Mouse (Mus musculus): Measurements from ENCODE around the gene Pvalb.

The Pvalb gene

DNA sequence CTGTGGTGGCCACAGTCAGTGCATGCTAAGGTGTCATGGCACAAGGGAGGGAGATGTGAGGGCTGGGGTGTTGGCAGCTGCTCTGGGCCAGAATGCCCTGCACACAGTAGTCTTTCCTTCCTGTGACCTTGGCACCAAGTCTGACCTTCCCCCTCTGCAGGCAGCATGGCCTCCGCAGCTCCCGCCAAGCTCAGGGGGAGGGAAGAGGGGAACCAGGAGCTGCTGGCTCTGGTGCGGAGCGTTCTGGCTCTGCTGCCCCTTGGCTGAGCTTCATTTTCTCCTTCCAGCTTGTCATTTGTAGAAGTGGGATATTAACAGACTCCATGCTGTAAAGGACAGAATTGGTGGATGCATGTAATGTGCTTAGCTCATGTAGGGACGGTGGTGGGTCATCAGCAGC, 47.9 kb downstream of the Pvalb start:
- DNase-seq (ENCODE audit: low spot score in 2 of 2): no peak

DNA sequence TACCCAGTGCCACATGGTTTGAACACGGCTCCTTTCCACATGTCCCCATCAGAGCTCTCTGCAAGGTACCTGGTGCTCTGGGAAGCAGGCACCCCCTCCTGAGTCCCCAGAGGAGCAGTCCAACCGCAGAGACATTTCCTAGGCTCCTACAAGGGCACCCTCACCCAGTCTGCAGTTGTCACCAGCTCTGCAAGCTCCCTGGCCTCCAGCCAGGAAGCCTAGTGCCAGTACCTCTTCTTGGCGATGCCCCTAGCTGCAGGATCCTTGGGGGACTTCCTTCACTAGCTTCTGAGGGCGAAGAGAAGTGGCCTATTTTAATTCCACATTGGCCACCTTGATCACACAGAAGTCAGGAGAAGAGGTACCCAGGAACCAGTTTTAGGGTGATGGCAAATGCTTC, 48.4 kb downstream of the Pvalb start:
- DNase-seq (ENCODE audit: low spot score in 2 of 2): no peak

DNA sequence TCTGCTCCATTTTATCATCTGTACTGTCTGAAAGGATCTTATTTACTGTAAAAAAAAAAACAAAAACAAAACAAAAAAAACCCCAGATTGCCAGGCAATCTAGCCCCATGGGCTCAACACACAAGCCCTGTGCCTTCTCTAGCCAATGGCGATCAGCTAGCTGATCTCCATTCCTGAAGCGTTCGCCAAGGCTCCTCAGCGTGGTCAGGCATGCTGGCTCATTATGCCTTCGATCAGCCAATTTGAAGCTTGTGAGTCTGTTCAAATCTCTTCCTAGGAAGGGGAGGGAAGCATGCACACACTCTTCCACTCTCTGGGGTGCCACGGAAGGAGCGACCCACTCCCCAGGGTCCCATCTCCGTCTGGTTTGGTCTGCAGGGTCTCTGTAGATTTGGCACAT, 48.9 kb downstream of the Pvalb start:
- DNase-seq (ENCODE audit: low spot score in 2 of 2): no peak

DNA sequence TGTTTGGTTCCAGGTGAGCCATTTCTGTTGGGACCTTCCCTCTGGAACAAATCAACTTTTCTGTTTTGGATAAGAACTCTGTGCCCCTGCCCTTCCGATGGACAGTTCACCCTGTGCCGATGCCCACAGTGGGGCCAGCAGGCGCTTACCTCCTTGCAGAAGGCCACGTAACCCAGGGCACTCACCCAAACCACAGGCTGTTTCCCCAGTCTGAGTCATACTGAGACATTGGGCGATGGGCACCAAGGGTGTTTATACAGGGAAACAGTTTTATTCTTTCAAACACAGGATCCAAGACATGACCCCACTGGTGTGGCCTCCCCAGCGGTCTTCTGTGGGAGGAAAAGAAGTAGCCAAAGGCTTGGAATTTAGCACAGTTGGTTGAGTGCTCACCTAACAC, 50.8 kb downstream of the Pvalb start:
- no peak for DNase-seq (ENCODE audit: low spot score in 2 of 2)

DNA sequence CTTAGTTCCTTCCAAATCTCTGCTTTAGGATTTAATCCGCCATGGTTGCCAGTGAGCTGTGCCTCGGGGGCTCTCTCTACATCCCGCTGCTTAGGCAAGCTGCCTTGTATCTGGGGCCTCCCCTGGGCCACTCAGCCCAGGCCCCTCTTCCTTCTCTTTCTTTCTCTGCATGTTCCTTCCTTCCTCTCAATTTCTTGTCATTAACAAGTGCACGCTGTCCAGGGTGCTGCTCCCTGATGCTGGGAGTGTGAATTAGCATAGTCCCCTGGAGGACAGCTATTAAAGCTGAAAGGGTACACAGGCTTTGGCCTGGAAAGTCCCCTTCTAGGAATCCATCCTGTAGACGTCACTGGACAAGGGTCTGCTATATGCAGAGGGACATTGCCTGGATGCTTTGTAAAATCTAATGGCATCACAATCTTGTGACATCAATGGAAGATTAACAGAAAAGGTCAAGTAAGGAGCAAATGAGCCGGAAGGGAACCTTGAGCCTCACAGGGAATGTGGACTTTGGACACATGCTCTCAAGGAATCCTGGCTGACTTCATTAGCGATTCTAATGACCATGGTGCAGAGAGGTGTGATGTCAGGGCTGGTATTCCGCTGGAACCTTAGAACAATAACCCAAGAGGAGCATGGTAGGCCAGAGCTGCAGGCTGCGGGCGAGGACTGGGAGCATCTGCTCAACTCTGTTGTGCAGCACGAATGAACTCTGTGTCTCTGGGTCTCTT, 53.0 kb downstream of the Pvalb start:
- no peak for DNase-seq (ENCODE audit: low spot score in 2 of 2)

DNA sequence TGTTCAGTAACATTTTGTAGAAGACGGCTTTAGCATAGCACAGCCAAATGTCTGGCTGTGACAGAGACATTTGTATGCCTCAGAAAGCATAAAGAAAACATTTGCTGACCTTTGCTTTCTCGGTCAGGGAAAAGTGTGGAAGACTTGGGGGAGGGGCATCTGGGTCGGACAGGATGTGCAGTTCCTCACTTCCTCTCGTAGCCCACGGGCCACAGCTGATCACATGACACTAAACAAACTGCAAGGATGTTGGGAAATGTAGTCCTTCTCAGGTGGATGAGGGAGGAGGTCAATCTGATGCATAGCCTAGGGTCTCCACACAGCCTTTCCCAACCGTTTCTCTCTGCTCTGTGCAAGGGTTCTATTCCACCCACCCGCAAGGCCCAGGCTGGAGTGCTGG, 57.6 kb downstream of the Pvalb start:
- no peak for DNase-seq (ENCODE audit: low spot score in 2 of 2)

Data from urinary bladder, postnatal 4 days (tissue).